Mouse (Mus musculus): ENCODE measurements around the gene Cryab. TPM values are rescaled to one million over a fixed set of nuclear protein-coding genes. Genes with fewer than 3 reads are reported as not detected.

Gene Cryab
- polyA plus RNA-seq, 1 experiment, result 364 TPM

- Histone ChIP-seq H3K4me1 (ENCODE audit: control insufficient read depth, insufficient read depth, low read length) (peaks cover 26% of the 10 kb centered on the region), H3K4me3 (replicated peaks; ENCODE audit: insufficient read depth, low read depth, low read length) (peak overlapping the region; percentile 22), H3K27ac (ENCODE audit: insufficient read depth, low read length) (peak overlapping the region; percentile 66), H3K27me3 (ENCODE audit: control insufficient read depth, insufficient read depth, low read length) (no peaks in the 10 kb centered on the region)
- DNase-seq, result peak; percentile 87 to 92
- WGBS, result 5% methylated on average over 7 of the region's 7 CpGs
- TF ChIP-seq POLR2A (IDR thresholded peaks at IDR 0.05; ENCODE audit: borderline replicate concordance, insufficient read depth, low read length) (no peak), CTCF (IDR thresholded peaks at IDR 0.05; ENCODE audit: borderline replicate concordance, insufficient read depth, low read depth, low read length) (no peak)
Measured at GRCm38 (mm10) chr9:50723406-50723805, 27.7 kb upstream of the Cryab start.

GRCm38 (mm10) chr9:50724147-50724546 is 27.0 kb upstream of the Cryab start:
- H3K27ac ChIP-seq (ENCODE audit: insufficient read depth, low read length), result peak overlapping the region; percentile 86
- TF ChIP-seq CTCF (IDR thresholded peaks at IDR 0.05; ENCODE audit: borderline replicate concordance, insufficient read depth, low read depth, low read length), result no peak
- no peak for TF ChIP-seq POLR2A (IDR thresholded peaks at IDR 0.05; ENCODE audit: borderline replicate concordance, insufficient read depth, low read length)
- H3K4me3 ChIP-seq (replicated peaks; ENCODE audit: insufficient read depth, low read depth, low read length), result peak overlapping the region; percentile 4
- no peaks in the 10 kb centered on the region for H3K27me3 ChIP-seq (ENCODE audit: control insufficient read depth, insufficient read depth, low read length)
- H3K4me1 ChIP-seq (ENCODE audit: control insufficient read depth, insufficient read depth, low read length), result peaks cover 26% of the 10 kb centered on the region
- peak; percentile 39 to 54 for DNase-seq
- 23% methylated on average over 2 of the region's 2 CpGs for WGBS

GRCm38 (mm10) chr9:50724661-50725330 is 26.3 kb upstream of the Cryab start:
- TF ChIP-seq POLR2A (IDR thresholded peaks at IDR 0.05; ENCODE audit: borderline replicate concordance, insufficient read depth, low read length) (no peak), CTCF (IDR thresholded peaks at IDR 0.05; ENCODE audit: borderline replicate concordance, insufficient read depth, low read depth, low read length) (no peak)
- Histone ChIP-seq H3K27ac (ENCODE audit: insufficient read depth, low read length) (peak overlapping the region; percentile 86), H3K27me3 (ENCODE audit: control insufficient read depth, insufficient read depth, low read length) (no peaks in the 10 kb centered on the region), H3K4me3 (replicated peaks; ENCODE audit: insufficient read depth, low read depth, low read length) (peak overlapping the region; percentile 46), H3K4me1 (ENCODE audit: control insufficient read depth, insufficient read depth, low read length) (peaks cover 26% of the 10 kb centered on the region)
- WGBS, result 5% methylated on average over 3 of the region's 3 CpGs
- peak; percentile 51 to 54 for DNase-seq

- 10% methylated on average over 8 of the region's 8 CpGs for WGBS
- peak; percentile 69 to 82 for DNase-seq
- TF ChIP-seq POLR2A (IDR thresholded peaks at IDR 0.05; ENCODE audit: borderline replicate concordance, insufficient read depth, low read length) (peak; percentile 22; the same call in 1 of the 2 replicates), CTCF (IDR thresholded peaks at IDR 0.05; ENCODE audit: borderline replicate concordance, insufficient read depth, low read depth, low read length) (no peak)
- H3K27me3 ChIP-seq (ENCODE audit: control insufficient read depth, insufficient read depth, low read length), result no peaks in the 10 kb centered on the region
- H3K4me3 ChIP-seq (replicated peaks; ENCODE audit: insufficient read depth, low read depth, low read length), result peak overlapping the region; percentile 72
- H3K4me1 ChIP-seq (ENCODE audit: control insufficient read depth, insufficient read depth, low read length), result peaks cover 21% of the 10 kb centered on the region
- H3K27ac ChIP-seq (ENCODE audit: insufficient read depth, low read length), result peak overlapping the region; percentile 80
Measured at GRCm38 (mm10) chr9:50725921-50726590, 25.1 kb upstream of the Cryab start.

GRCm38 (mm10) chr9:50727171-50727924 is 23.8 kb upstream of the Cryab start:
- Histone ChIP-seq H3K27ac (ENCODE audit: insufficient read depth, low read length) (peak overlapping the region; percentile 80), H3K4me1 (ENCODE audit: control insufficient read depth, insufficient read depth, low read length) (peaks cover 11% of the 10 kb centered on the region; the same call in 1 of the 2 replicates)
- 5% methylated on average over 30 of the region's 30 CpGs for WGBS

GRCm38 (mm10) chr9:50727925-50728651 is 23.0 kb upstream of the Cryab start:
- Histone ChIP-seq H3K27me3 (ENCODE audit: control insufficient read depth, insufficient read depth, low read length) (no peaks in the 10 kb centered on the region), H3K27ac (ENCODE audit: insufficient read depth, low read length) (peak overlapping the region; percentile 80), H3K4me3 (replicated peaks; ENCODE audit: insufficient read depth, low read depth, low read length) (peak overlapping the region; percentile 72), H3K4me1 (ENCODE audit: control insufficient read depth, insufficient read depth, low read length) (peaks cover 7% of the 10 kb centered on the region; the same call in 1 of the 2 replicates)
- TF ChIP-seq POLR2A (IDR thresholded peaks at IDR 0.05; ENCODE audit: borderline replicate concordance, insufficient read depth, low read length) (peak; percentile 71), CTCF (IDR thresholded peaks at IDR 0.05; ENCODE audit: borderline replicate concordance, insufficient read depth, low read depth, low read length) (no peak)
- DNase-seq, result peak; percentile 86 to 87
- WGBS, result under 1% methylated on average over 45 of the region's 45 CpGs

More at GRCm38 (mm10) chr9:50727171-50727924, 23.8 kb upstream of the Cryab start:
- peak; percentile 71 to 83 for DNase-seq
- no peak for TF ChIP-seq CTCF (IDR thresholded peaks at IDR 0.05; ENCODE audit: borderline replicate concordance, insufficient read depth, low read depth, low read length)
- TF ChIP-seq POLR2A (IDR thresholded peaks at IDR 0.05; ENCODE audit: borderline replicate concordance, insufficient read depth, low read length), result no peak
- H3K4me3 ChIP-seq (replicated peaks; ENCODE audit: insufficient read depth, low read depth, low read length), result peak overlapping the region; percentile 72
- no peaks in the 10 kb centered on the region for H3K27me3 ChIP-seq (ENCODE audit: control insufficient read depth, insufficient read depth, low read length)

- Histone ChIP-seq H3K27me3 (ENCODE audit: control insufficient read depth, insufficient read depth, low read length) (no peaks in the 10 kb centered on the region), H3K4me3 (replicated peaks; ENCODE audit: insufficient read depth, low read depth, low read length) (no peak overlapping the region), H3K27ac (ENCODE audit: insufficient read depth, low read length) (no peak overlapping the region), H3K4me1 (ENCODE audit: control insufficient read depth, insufficient read depth, low read length) (no peaks in the 10 kb centered on the region; the same call in 1 of the 2 replicates)
- WGBS, result 87% methylated on average over 4 of the region's 4 CpGs
- TF ChIP-seq POLR2A (IDR thresholded peaks at IDR 0.05; ENCODE audit: borderline replicate concordance, insufficient read depth, low read length) (no peak), CTCF (IDR thresholded peaks at IDR 0.05; ENCODE audit: borderline replicate concordance, insufficient read depth, low read depth, low read length) (no peak)
- DNase-seq, result no peak
Measured at GRCm38 (mm10) chr9:50729600-50729999, 21.5 kb upstream of the Cryab start.
